Mouse (Mus musculus) liver, embryonic 14.5 days (tissue): ENCODE results near the gene Gm9922.

ENCODE experiments used
- CTCF ChIP-seq: IDR thresholded peaks from 2 replicates; pipeline ENCODE4 v1.5.1; 2016; ENCODE audit warnings: antibody characterized with exemption, low read depth, control low read depth
- EP300 ChIP-seq: IDR thresholded peaks from 2 replicates; pipeline ENCODE4 v1.6.1; 2016; ENCODE audit warnings: antibody characterized with exemption, low read depth

- no peak for TF ChIP-seq CTCF
- TF ChIP-seq EP300 = no peak
Measured at GRCm38 (mm10) chr14:101714414-101714813, 15.2 kb downstream of the Gm9922 start.
